In genomic region chr5:148555156-148555555, GRCm38 (mm10) we compare ENCODE assay signal across 13 mouse cellular contexts. TPM values are rescaled to one million over a fixed set of nuclear protein-coding genes. Genes with fewer than 3 reads are reported as not detected.
DNase-seq lines count a peak whose midpoint lies in the region; ATAC-seq lines count a peak whose summit lies in the region.
"Had no signal": no experiment of that assay in that cellular context is flagged by ENCODE, and none has a peak within 500 bp of the region (broad histone marks: within the 10 kb centered on the region; RNA-seq: fewer than 3 reads in every experiment).

No protein-coding gene starts in this region.

- peak overlapping the region; percentile 52; the same call in 1 of the 2 replicates for H3K9ac ChIP-seq in heart, embryonic 11.5 days (ENCODE audit: low read depth, low read length)
- no peak overlapping the region; the same call in 1 of the 2 replicates for H3K9ac ChIP-seq in embryonic facial prominence, embryonic 13.5 days

- peaks cover 13% of the 10 kb centered on the region for H3K4me1 ChIP-seq in heart, embryonic 11.5 days (ENCODE audit: control insufficient read depth, insufficient read depth, low read length)
- peaks cover 19% of the 10 kb centered on the region for H3K4me1 ChIP-seq in embryonic facial prominence, embryonic 13.5 days
- peaks cover 34% of the 10 kb centered on the region for H3K4me1 ChIP-seq in midbrain, embryonic 10.5 days

- peak overlapping the region; percentile 72 for H3K4me2 ChIP-seq in heart, embryonic 11.5 days
- H3K4me2 ChIP-seq in embryonic facial prominence, embryonic 13.5 days = peak overlapping the region; percentile 54

- 71% methylated on average over 10 of the region's 10 CpGs for WGBS in heart, embryonic 11.5 days (ENCODE audit: insufficient replicate concordance)
- 71% methylated on average over 10 of the region's 10 CpGs for WGBS in embryonic facial prominence, embryonic 13.5 days
- 73% methylated on average over 10 of the region's 10 CpGs for WGBS in midbrain, embryonic 10.5 days

- 0 out of 2 replicates have a peak overlapping the region, but pooled peaks have one; percentile 13 for H3K4me3 ChIP-seq in heart, embryonic 11.5 days (ENCODE audit: low read depth, low read length)
- H3K4me3 ChIP-seq in embryonic facial prominence, embryonic 13.5 days = no peak overlapping the region
- H3K4me3 ChIP-seq in midbrain, embryonic 10.5 days = peak overlapping the region; percentile 47

- no peaks in the 10 kb centered on the region for H3K9me3 ChIP-seq in heart, embryonic 11.5 days (replicated peaks; ENCODE audit: control insufficient read depth, low read length)
- no peaks in the 10 kb centered on the region for H3K9me3 ChIP-seq in embryonic facial prominence, embryonic 13.5 days
- no peaks in the 10 kb centered on the region for H3K9me3 ChIP-seq in midbrain, embryonic 10.5 days (replicated peaks)
- H3K9me3 ChIP-seq: G1E; megakaryocyte, embryonic 14.5 days had no signal

- H3K27ac ChIP-seq in heart, embryonic 11.5 days (ENCODE audit: low read depth, low read length) = no peak overlapping the region
- H3K27ac ChIP-seq in embryonic facial prominence, embryonic 13.5 days = no peak overlapping the region
- peak overlapping the region; percentile 42; the same call in 1 of the 2 replicates for H3K27ac ChIP-seq in midbrain, embryonic 10.5 days (replicated peaks)

- no peaks in the 10 kb centered on the region for H3K27me3 ChIP-seq in heart, embryonic 11.5 days (ENCODE audit: control insufficient read depth, insufficient read depth, low read length)
- H3K27me3 ChIP-seq in embryonic facial prominence, embryonic 13.5 days = peaks cover 9% of the 10 kb centered on the region
- peaks cover 19% of the 10 kb centered on the region for H3K27me3 ChIP-seq in midbrain, embryonic 10.5 days (ENCODE audit: low read depth, poor library complexity, severe bottlenecking)

- DNase-seq in heart, adult 8-10 months (ENCODE audit: low spot score) = no peak
- peak; percentile 38 for DNase-seq in CD4-positive helper T cell, adult 2 months (ENCODE audit: low read depth, low spot score)
- DNase-seq in midbrain, embryonic 10.5 days (ENCODE audit: low spot score) = no peak
- no peak for DNase-seq in gastrocnemius, postnatal 25 days
- no peak for DNase-seq in adipocyte (ENCODE audit: low spot score)
- DNase-seq: adrenal gland, adult 8-10 months; cerebellum, adult 2 months; kidney, postnatal 4 days had no signal

- H3K36me3 ChIP-seq in heart, embryonic 11.5 days (ENCODE audit: control insufficient read depth, insufficient read depth, low read length) = no peaks in the 10 kb centered on the region
- no peaks in the 10 kb centered on the region for H3K36me3 ChIP-seq in embryonic facial prominence, embryonic 13.5 days
- no peaks in the 10 kb centered on the region for H3K36me3 ChIP-seq in midbrain, embryonic 10.5 days
- H3K36me3 ChIP-seq: G1E had no signal

- no peak for ATAC-seq in heart, embryonic 11.5 days (replicated peaks; ENCODE audit: insufficient number of reproducible peaks, low FRiP score, low TSS enrichment)
- ATAC-seq in embryonic facial prominence, embryonic 13.5 days (ENCODE audit: insufficient number of reproducible peaks, insufficient read depth, low FRiP score, low TSS enrichment, low read depth) = no peak
- ATAC-seq in activated CD4-positive, CD25-positive, alpha-beta regulatory T cell, adult 4 months = no peak

RNA-seq across cellular contexts. Expression of gene Ubl3, which starts 2.6 kb away (rescaled TPM):
- polyA plus RNA-seq in heart, embryonic 11.5 days (2014; fragmentation: Nextera tagmentation; extraction: Ambion mirVana) = 57.1 and 59.1 TPM in 2 replicates
- 10 to 100 TPM; 86.1 to 99.8 (median 92.6) TPM for total RNA-seq in heart, adult 8-10 months (2022)
- 68.2 and 73.0 TPM in 2 replicates for polyA plus RNA-seq in embryonic facial prominence, embryonic 13.5 days (2015; fragmentation: Nextera tagmentation; extraction: Ambion mirVana)
- polyA plus RNA-seq in midbrain, embryonic 10.5 days (2016; fragmentation: Nextera tagmentation; extraction: Ambion mirVana) = 52.5 and 52.7 TPM in 2 replicates
- polyA plus RNA-seq in activated CD4-positive, CD25-positive, alpha-beta regulatory T cell, adult 4 months (2017; shearing (Covaris generic)) = 100 to 1,000 TPM in 1 of 2 experiments, 10 to 100 TPM in 1; 86.3 to 124 TPM
- total RNA-seq in gastrocnemius, postnatal 25 days (2021) = 100 to 1,000 TPM; 102 to 104 TPM
